Mouse (Mus musculus): ENCODE results near the gene Olfr1535.

GRCm38 (mm10) chr13:21559793-21560192, at the start of gene Olfr1535:
- TF ChIP-seq CTCF (IDR thresholded peaks at IDR 0.05; ENCODE audit: extremely low read depth, insufficient read length, insufficient replicate concordance, low read depth, low read length) (no peak), POLR2A (IDR thresholded peaks at IDR 0.05; ENCODE audit: low read depth, low read length) (no peak)

All from small intestine, adult 2 months (tissue).